Mouse (Mus musculus): ENCODE data around the gene Tmcc1.

The Tmcc1 gene

DNA sequence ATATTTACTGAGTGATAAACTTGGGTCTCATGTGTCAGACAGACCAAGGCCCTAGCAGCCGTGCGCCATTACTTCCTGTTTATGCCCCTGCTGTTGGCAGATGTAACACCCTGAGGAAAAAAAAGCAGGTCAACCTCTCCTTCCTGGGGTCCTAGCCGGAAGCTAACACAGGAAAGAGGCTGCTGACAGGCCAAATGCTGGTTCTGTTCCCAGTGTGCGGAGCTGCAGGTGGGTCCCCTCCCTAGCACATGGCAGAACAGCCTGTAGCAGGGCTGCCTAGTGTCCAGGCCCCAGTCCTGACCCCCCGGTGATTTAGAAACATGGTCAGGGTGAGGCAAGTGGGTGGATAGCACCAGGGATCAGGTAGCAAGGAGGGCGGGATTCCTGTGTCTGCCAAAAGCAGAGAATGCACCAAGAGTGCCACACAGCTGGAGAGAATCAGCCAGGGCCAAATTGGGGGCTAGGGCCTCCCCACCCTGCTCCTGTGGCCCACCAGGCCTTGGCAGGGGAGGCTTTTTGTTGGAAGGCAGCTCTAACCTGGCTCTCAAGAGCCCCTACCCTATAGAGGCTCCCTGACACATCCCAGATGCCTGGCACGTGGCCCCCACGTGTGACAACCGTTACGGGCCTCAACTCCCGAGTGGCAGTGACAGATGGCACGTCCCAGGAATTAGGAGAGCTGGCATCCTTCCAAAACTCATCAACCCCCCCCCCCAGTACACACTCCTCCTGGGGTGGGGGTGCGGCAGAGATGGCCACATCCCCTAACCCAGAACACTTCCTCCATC is 221.8 kb downstream of the Tmcc1 start:
- no peak for DNase-seq (ENCODE audit: low spot score)

DNA sequence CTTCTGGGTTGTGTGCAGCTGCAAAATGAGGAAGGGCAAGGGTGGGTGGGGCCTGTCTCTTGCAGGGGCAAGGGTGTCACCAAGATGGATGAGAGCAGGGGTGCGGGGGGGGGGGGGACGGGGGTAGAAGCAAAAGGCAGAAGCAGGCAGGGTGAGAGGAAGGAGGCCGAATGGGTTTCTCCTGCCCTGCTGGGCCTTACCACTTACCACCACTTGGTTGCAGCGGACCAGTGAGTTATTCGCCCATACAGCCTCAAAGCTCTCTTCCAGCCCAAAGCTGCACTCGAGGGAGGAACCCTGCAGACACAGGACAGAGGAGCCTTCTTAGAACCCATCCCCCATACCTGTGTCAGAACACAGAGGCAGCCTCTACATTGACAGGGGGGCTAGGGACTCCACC is 223.3 kb downstream of the Tmcc1 start:
- DNase-seq (ENCODE audit: low spot score): no peak

DNA sequence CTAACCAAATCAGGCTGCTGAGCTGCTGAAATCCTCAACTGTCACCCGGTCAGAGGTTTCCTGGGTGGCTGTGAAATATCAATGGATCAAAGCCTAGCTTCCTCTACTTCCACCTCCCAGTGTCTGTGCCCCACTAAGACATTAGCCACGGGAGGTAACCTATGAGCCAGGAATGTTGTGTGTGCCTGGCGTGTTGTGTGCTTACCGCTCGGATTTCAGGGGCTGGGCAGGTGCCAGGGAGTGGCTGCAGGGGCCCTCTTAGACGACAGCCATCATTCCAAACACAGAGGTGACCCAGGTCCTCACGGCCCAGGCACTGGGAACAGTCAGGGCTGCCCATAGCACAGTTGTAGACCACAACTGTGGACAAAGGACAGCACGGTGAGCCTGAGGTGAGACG is 224.2 kb downstream of the Tmcc1 start:
- DNase-seq (ENCODE audit: low spot score): no peak

DNA sequence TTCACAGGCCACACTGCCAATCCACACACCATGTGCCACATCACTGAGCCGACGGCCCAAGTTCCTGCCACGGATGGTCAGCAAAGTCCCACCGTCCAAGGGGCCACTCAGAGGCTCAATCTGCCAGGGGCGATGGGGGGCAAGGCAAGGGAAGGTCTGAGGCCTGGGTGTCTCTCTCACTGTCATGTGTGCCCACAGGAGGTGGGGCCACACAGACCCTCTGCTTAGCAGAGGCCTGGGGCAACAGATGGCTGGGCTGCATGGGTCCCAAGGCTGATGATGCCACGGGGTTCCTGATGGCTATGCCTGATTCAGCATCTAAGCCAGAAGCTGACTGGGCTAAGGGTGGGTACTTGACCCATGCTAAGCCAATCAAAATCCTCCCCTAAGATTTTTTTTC is 224.6 kb downstream of the Tmcc1 start:
- no peak for DNase-seq (ENCODE audit: low spot score)

All from layer of hippocampus, adult 11-12 months (tissue).